Mouse (Mus musculus): ENCODE data around the gene Poll.

GRCm38 (mm10) chr19:45549128-45549915, 11.0 kb downstream of the Poll start:
- TF ChIP-seq POLR2A (IDR thresholded peaks at IDR 0.05; ENCODE audit: low read depth, low read length): no peak
- TF ChIP-seq CTCF (IDR thresholded peaks at IDR 0.05; ENCODE audit: borderline replicate concordance, insufficient read depth, low read length): no peak

Measured in embryonic fibroblast, embryonic 13.5 days (primary cell).